Mouse (Mus musculus) heart, adult 2 months (tissue): ENCODE data around the gene Anpep. TPM values are rescaled to one million over a fixed set of nuclear protein-coding genes. Genes with fewer than 3 reads are reported as not detected.

Experiments
- DNase-seq, 2 experiments: peaks; one replicate each; pipeline ENCODE4 v3.0.0; 2021
- H3K27ac ChIP-seq: fragments of 200-600 bp; 2 replicates; pipeline ENCODE4 v1.8.1; 2022
- H3K27me3 ChIP-seq: fragments of 200-500 bp; 2 replicates; pipeline ENCODE4 v1.6.1; 2012; ENCODE audit warnings: mild to moderate bottlenecking, low read length, inconsistent platforms, mixed read lengths; ENCODE audit not compliant: control insufficient read depth, insufficient read depth
- H3K36me3 ChIP-seq: fragments of 200-500 bp; 2 replicates; pipeline ENCODE4 v1.6.1; 2012; ENCODE audit warnings: low read length, inconsistent platforms; ENCODE audit not compliant: control insufficient read depth, insufficient read depth
- H3K4me1 ChIP-seq: fragments of 200-500 bp; 2 replicates; pipeline ENCODE4 v1.6.1; 2011; ENCODE audit warnings: low read length; ENCODE audit not compliant: control insufficient read depth, insufficient read depth
- H3K4me3 ChIP-seq: fragments of 200-600 bp; 2 replicates; pipeline ENCODE4 v1.8.1; 2022
- H3K79me2 ChIP-seq: fragments of 200-500 bp; replicated peaks from 2 replicates; pipeline ENCODE4 v1.6.1; 2012; ENCODE audit warnings: mild to moderate bottlenecking, inconsistent platforms, low read length, moderate library complexity, mixed read lengths; ENCODE audit not compliant: control insufficient read depth, insufficient read depth
- H3K9ac ChIP-seq: fragments of 200-500 bp; 2 replicates; pipeline ENCODE4 v1.6.1; 2012; ENCODE audit warnings: low read depth, mild to moderate bottlenecking, control low read depth, inconsistent platforms, low read length, mixed read lengths
- CTCF ChIP-seq: fragments of 200-600 bp; IDR thresholded peaks from 2 replicates; pipeline ENCODE4 v1.8.1; 2022; ENCODE audit warnings: antibody characterized with exemption, mild to moderate bottlenecking, moderate library complexity
- EP300 ChIP-seq: fragments of 200-500 bp; IDR thresholded peaks from 2 replicates; pipeline ENCODE4 v1.6.1; 2011; ENCODE audit warnings: low read depth, low read length, control low read depth; ENCODE audit not compliant: insufficient read depth
- POLR2A ChIP-seq: fragments of 200-500 bp; IDR thresholded peaks from 2 replicates; pipeline ENCODE4 v1.6.1; 2011; ENCODE audit warnings: mild to moderate bottlenecking, low read depth, low read length, control low read depth; ENCODE audit not compliant: insufficient read depth
- WGBS: fragments of 180-500 bp; shearing (Covaris S2); methylation state at CpG from one replicate; pipeline ENCODE4 v1.1.7; 2018; 5-methylcytosine and 5-hydroxymethylcytosine counted together
- intact Hi-C: fragments of 180-260 bp; cut with DNase I; formaldehyde crosslinking; loops from one replicate; pipeline ENCODE4 v1.15.1; 2025
- polyA plus RNA-seq: library from polyadenylated mRNA; depleted of rRNA; stranded (reverse); fragments of >200 nt; gene quantifications from 2 replicates; pipeline ENCODE4 v1.2.3, GENCODE M21; 2012
- total RNA-seq, 2 experiments: library from RNA; stranded (reverse); gene quantifications; 2 replicates each; pipeline ENCODE4 v1.2.3; 2021

Anpep gene
- total and polyA plus RNA-seq, 3 experiments: 8.4 to 18.5 (median 12.9) TPM

- H3K4me1 ChIP-seq: no peaks in the 10 kb centered on the region; the same call in 1 of the 2 replicates
- WGBS: 59% methylated on average over 6 of the region's 6 CpGs
These were observed 29.7 kb downstream of the Anpep start for GRCm38 (mm10) chr7:79831145-79831544.

GRCm38 (mm10) chr7:79828341-79828740 lies 32.5 kb downstream of the Anpep start:
- H3K4me1 ChIP-seq: no peaks in the 10 kb centered on the region; the same call in 1 of the 2 replicates
- TF ChIP-seq EP300 (no peak), CTCF (no peak), POLR2A (no peak)
- H3K9ac ChIP-seq: no peak overlapping the region
- intact Hi-C loops: no loop called here
- H3K36me3 ChIP-seq: no peaks in the 10 kb centered on the region
- WGBS: 83% methylated on average over 3 of the region's 3 CpGs
- H3K79me2 ChIP-seq: no peaks in the 10 kb centered on the region
- no peak overlapping the region for H3K27ac ChIP-seq
- H3K27me3 ChIP-seq: no peaks in the 10 kb centered on the region
- DNase-seq: no peak
- no peak overlapping the region for H3K4me3 ChIP-seq

More at GRCm38 (mm10) chr7:79831145-79831544, 29.7 kb downstream of the Anpep start:
- no peak for DNase-seq
- TF ChIP-seq CTCF (no peak), EP300 (no peak), POLR2A (no peak)
- Histone ChIP-seq H3K79me2 (no peaks in the 10 kb centered on the region), H3K4me3 (no peak overlapping the region), H3K27ac (peak overlapping the region; percentile 49), H3K27me3 (no peaks in the 10 kb centered on the region), H3K36me3 (no peaks in the 10 kb centered on the region), H3K9ac (no peak overlapping the region)
- intact Hi-C loops: no loop called here

GRCm38 (mm10) chr7:79822092-79822695 lies 38.7 kb downstream of the Anpep start:
- Histone ChIP-seq H3K27me3 (no peaks in the 10 kb centered on the region), H3K4me1 (no peaks in the 10 kb centered on the region), H3K9ac (no peak overlapping the region), H3K27ac (no peak overlapping the region), H3K79me2 (no peaks in the 10 kb centered on the region), H3K4me3 (no peak overlapping the region), H3K36me3 (no peaks in the 10 kb centered on the region)
- DNase-seq: no peak
- WGBS: 81% methylated on average over 12 of the region's 12 CpGs
- no peak for TF ChIP-seq CTCF
- no peak for TF ChIP-seq POLR2A
- no peak for TF ChIP-seq EP300
- intact Hi-C loops: no loop called here

GRCm38 (mm10) chr7:79819996-79820395 lies 40.9 kb downstream of the Anpep start:
- H3K27ac ChIP-seq: no peak overlapping the region
- intact Hi-C loops: no loop called here
- no peaks in the 10 kb centered on the region for H3K27me3 ChIP-seq
- no peaks in the 10 kb centered on the region for H3K36me3 ChIP-seq
- WGBS: 75% methylated on average over 11 of the region's 11 CpGs
- H3K9ac ChIP-seq: no peak overlapping the region
- H3K4me1 ChIP-seq: no peaks in the 10 kb centered on the region
- H3K79me2 ChIP-seq: no peaks in the 10 kb centered on the region
- no peak overlapping the region for H3K4me3 ChIP-seq
- DNase-seq: no peak
- TF ChIP-seq POLR2A: no peak
- no peak for TF ChIP-seq EP300
- TF ChIP-seq CTCF: no peak

GRCm38 (mm10) chr7:79819515-79819914 lies 41.3 kb downstream of the Anpep start:
- H3K9ac ChIP-seq: no peak overlapping the region
- no peaks in the 10 kb centered on the region for H3K79me2 ChIP-seq
- TF ChIP-seq CTCF (no peak), EP300 (no peak), POLR2A (no peak)
- no peak overlapping the region for H3K4me3 ChIP-seq
- DNase-seq: no peak
- H3K27me3 ChIP-seq: no peaks in the 10 kb centered on the region
- H3K36me3 ChIP-seq: no peaks in the 10 kb centered on the region
- intact Hi-C loops: no loop called here
- 30% methylated on average over 4 of the region's 4 CpGs for WGBS
- no peaks in the 10 kb centered on the region for H3K4me1 ChIP-seq
- H3K27ac ChIP-seq: no peak overlapping the region

GRCm38 (mm10) chr7:79818321-79818720 lies 42.5 kb downstream of the Anpep start:
- no peak for TF ChIP-seq EP300
- H3K79me2 ChIP-seq: no peaks in the 10 kb centered on the region
- no peaks in the 10 kb centered on the region for H3K4me1 ChIP-seq
- intact Hi-C loops: no loop called here
- H3K4me3 ChIP-seq: no peak overlapping the region
- no peak overlapping the region for H3K27ac ChIP-seq
- H3K36me3 ChIP-seq: no peaks in the 10 kb centered on the region
- H3K9ac ChIP-seq: no peak overlapping the region
- 26% methylated on average over 6 of the region's 6 CpGs for WGBS
- no peaks in the 10 kb centered on the region for H3K27me3 ChIP-seq
- DNase-seq: no peak
